In genomic region chr11:95040491-95041138, GRCm38 (mm10) we compare ENCODE assay signal across 8 mouse cellular contexts. TPM values are rescaled to one million over a fixed set of nuclear protein-coding genes. Genes with fewer than 3 reads are reported as not detected.
A peak's percentile ranks its signal among the peaks of the same experiment; 100 is the strongest.
DNase-seq lines count a peak whose midpoint lies in the region; ATAC-seq and TF ChIP-seq lines count a peak whose summit lies in the region.

No protein-coding gene starts in this region.

- H3K79me2 ChIP-seq in heart, adult 2 months (replicated peaks; ENCODE audit: control insufficient read depth, insufficient read depth, low read length), result peaks cover 1% of the 10 kb centered on the region; the same call in 1 of the 2 replicates

- WGBS in embryonic facial prominence, embryonic 11.5 days, result 3% methylated on average over 20 of the region's 20 CpGs
- 2% methylated on average over 20 of the region's 20 CpGs for WGBS in heart, adult 2 months
- WGBS in liver, embryonic 13.5 days (ENCODE audit: insufficient replicate concordance), result 2% methylated on average over 20 of the region's 20 CpGs

- no peaks in the 10 kb centered on the region; the same call in 1 of the 2 replicates for H3K4me1 ChIP-seq in embryonic facial prominence, embryonic 11.5 days (ENCODE audit: control insufficient read depth, insufficient read depth, low read length)
- H3K4me1 ChIP-seq in heart, adult 2 months (ENCODE audit: control insufficient read depth, insufficient read depth, low read length), result no peaks in the 10 kb centered on the region; the same call in 1 of the 2 replicates
- H3K4me1 ChIP-seq in liver, embryonic 13.5 days (replicated peaks), result peaks cover 42% of the 10 kb centered on the region
- H3K4me1 ChIP-seq in testis, adult 2 months (ENCODE audit: control insufficient read depth, insufficient read depth, low read length), result peaks cover 16% of the 10 kb centered on the region

- intact Hi-C loops in heart, adult 2 months (cut with DNase I), result loop anchor here (2.0 to 10.0 kb wide), 4 partner anchors 34 to 484 kb away; partner anchors contain the start of gene Col1a1

- no peak; the same call in 1 of the 2 replicates for ATAC-seq in embryonic facial prominence, embryonic 11.5 days (replicated peaks; ENCODE audit: insufficient number of reproducible peaks, low FRiP score, low TSS enrichment, low read depth)
- ATAC-seq in liver, embryonic 13.5 days (ENCODE audit: low read depth), result peak; percentile 18; the same call in 1 of the 2 replicates

- no peak overlapping the region for H3K27ac ChIP-seq in embryonic facial prominence, embryonic 11.5 days (replicated peaks; ENCODE audit: low read depth, low read length)
- peak overlapping the region; percentile 98 for H3K27ac ChIP-seq in heart, adult 2 months
- peak overlapping the region; percentile 66 for H3K27ac ChIP-seq in liver, embryonic 13.5 days
- H3K27ac ChIP-seq in testis, adult 2 months (ENCODE audit: control insufficient read depth, insufficient read depth, low read depth, low read length), result peak overlapping the region; percentile 62

- H3K27me3 ChIP-seq in embryonic facial prominence, embryonic 11.5 days (ENCODE audit: control insufficient read depth, insufficient read depth, low read length), result no peaks in the 10 kb centered on the region
- no peaks in the 10 kb centered on the region for H3K27me3 ChIP-seq in heart, adult 2 months (ENCODE audit: control insufficient read depth, insufficient read depth, low read length)
- peaks cover 11% of the 10 kb centered on the region for H3K27me3 ChIP-seq in liver, embryonic 13.5 days
- H3K27me3 ChIP-seq in testis, adult 2 months (ENCODE audit: control insufficient read depth, insufficient read depth, low read length), result no peaks in the 10 kb centered on the region

- H3K4me2 ChIP-seq in embryonic facial prominence, embryonic 11.5 days (ENCODE audit: low read depth, low read length), result peak overlapping the region; percentile 82
- H3K4me2 ChIP-seq in liver, embryonic 13.5 days, result peak overlapping the region; percentile 97

- no peak for TF ChIP-seq CTCF in heart, adult 2 months (IDR thresholded peaks at IDR 0.05)
- TF ChIP-seq CTCF in testis, adult 2 months (IDR thresholded peaks at IDR 0.05; ENCODE audit: control insufficient read depth, insufficient read depth, insufficient replicate concordance, low read depth, low read length), result no peak

- peak; percentile 45 to 53 for DNase-seq in left cerebral cortex, adult 18-20 months (ENCODE audit: low spot score in 2 of 2)
- no peak for DNase-seq in left cerebral cortex, adult 11 months (ENCODE audit: low spot score)
- peak; percentile 43 for DNase-seq in embryonic facial prominence, embryonic 11.5 days (ENCODE audit: low spot score)
- DNase-seq in heart, adult 2 months, result peak; percentile 75 to 87
- DNase-seq in kidney, adult 18-20 months, result peak; percentile 91
- peak; percentile 54 for DNase-seq in liver, embryonic 13.5 days
- peak; percentile 37 for DNase-seq in naive thymus-derived CD4-positive, alpha-beta T cell, adult 2 months (ENCODE audit: low read depth)

- H3K9ac ChIP-seq in embryonic facial prominence, embryonic 11.5 days (replicated peaks; ENCODE audit: low read length), result peak overlapping the region; percentile 44
- peak overlapping the region; percentile 88 for H3K9ac ChIP-seq in heart, adult 2 months (ENCODE audit: low read depth, low read length)
- H3K9ac ChIP-seq in liver, embryonic 13.5 days, result peak overlapping the region; percentile 83

- TF ChIP-seq POLR2A in heart, adult 2 months (IDR thresholded peaks at IDR 0.05; ENCODE audit: insufficient read depth, low read depth, low read length), result peak; percentile 73
- TF ChIP-seq POLR2A in testis, adult 2 months (IDR thresholded peaks at IDR 0.05; ENCODE audit: control insufficient read depth, low read depth, low read length), result no peak

- TF ChIP-seq EP300 in heart, adult 2 months (IDR thresholded peaks at IDR 0.05; ENCODE audit: insufficient read depth, low read depth, low read length), result peak; percentile 87

- H3K4me3 ChIP-seq in embryonic facial prominence, embryonic 11.5 days (ENCODE audit: low read depth, low read length), result peak overlapping the region; percentile 63
- peak overlapping the region; percentile 83 for H3K4me3 ChIP-seq in heart, adult 2 months
- H3K4me3 ChIP-seq in liver, embryonic 13.5 days (replicated peaks), result peak overlapping the region; percentile 71
- H3K4me3 ChIP-seq in testis, adult 2 months (ENCODE audit: control insufficient read depth, low read depth, low read length), result peak overlapping the region; percentile 94

- H3K36me3 ChIP-seq in embryonic facial prominence, embryonic 11.5 days (replicated peaks; ENCODE audit: control insufficient read depth, insufficient read depth, low read depth, low read length), result no peaks in the 10 kb centered on the region
- no peaks in the 10 kb centered on the region for H3K36me3 ChIP-seq in heart, adult 2 months (ENCODE audit: control insufficient read depth, insufficient read depth, low read length)
- no peaks in the 10 kb centered on the region for H3K36me3 ChIP-seq in liver, embryonic 13.5 days
- no peaks in the 10 kb centered on the region for H3K36me3 ChIP-seq in testis, adult 2 months (ENCODE audit: control insufficient read depth, insufficient read depth, low read length)

- H3K9me3 ChIP-seq in embryonic facial prominence, embryonic 11.5 days (replicated peaks; ENCODE audit: control insufficient read depth, low read length), result no peaks in the 10 kb centered on the region
- no peaks in the 10 kb centered on the region for H3K9me3 ChIP-seq in liver, embryonic 13.5 days (replicated peaks)

RNA-seq across cellular contexts. Expression of gene Pdk2, which starts 0.5 kb away (rescaled TPM):
- 100 to 1,000 TPM; 116 to 128 TPM for total RNA-seq in left cerebral cortex, adult 18-20 months (2021)
- polyA plus RNA-seq in embryonic facial prominence, embryonic 11.5 days (2014; fragmentation: Nextera tagmentation; extraction: Ambion mirVana), result 15.5 and 17.0 TPM in 2 replicates
- total RNA-seq in heart, adult 2 months (2021), result 100 to 1,000 TPM; 393 to 479 TPM
- 518 and 592 TPM in 2 replicates for polyA plus RNA-seq in heart, adult 2 months (2012; rRNA removed)
- 5.8 and 8.6 TPM in 2 replicates for polyA plus RNA-seq in liver, embryonic 13.5 days (2015; fragmentation: Nextera tagmentation; extraction: Ambion mirVana)
- 220 and 229 TPM in 2 replicates for polyA plus RNA-seq in testis, adult 2 months (2012; rRNA removed)

RNA-seq across cellular contexts. Expression of gene Samd14, which starts 30.9 kb away (rescaled TPM):
- 10 to 100 TPM; 25.8 to 33.7 TPM for total RNA-seq in left cerebral cortex, adult 18-20 months (2021)
- 31.1 and 33.9 TPM in 2 replicates for polyA plus RNA-seq in embryonic facial prominence, embryonic 11.5 days (2014; fragmentation: Nextera tagmentation; extraction: Ambion mirVana)
- 1 to 10 TPM; 1.2 to 1.7 TPM for total RNA-seq in heart, adult 2 months (2021)
- polyA plus RNA-seq in heart, adult 2 months (2012; rRNA removed), result 0.82 and 1.9 TPM in 2 replicates
- 35.4 and 36.3 TPM in 2 replicates for polyA plus RNA-seq in liver, embryonic 13.5 days (2015; fragmentation: Nextera tagmentation; extraction: Ambion mirVana)
- polyA plus RNA-seq in testis, adult 2 months (2012; rRNA removed), result 0.67 and 0.75 TPM in 2 replicates

RNA-seq across cellular contexts. Expression of gene Itga3, which starts 36.0 kb away (rescaled TPM):
- total RNA-seq in left cerebral cortex, adult 18-20 months (2021), result 10 to 100 TPM; 17.2 to 19.3 TPM
- polyA plus RNA-seq in embryonic facial prominence, embryonic 11.5 days (2014; fragmentation: Nextera tagmentation; extraction: Ambion mirVana), result 5.1 and 6.6 TPM in 2 replicates
- total RNA-seq in heart, adult 2 months (2021), result 10 to 100 TPM; 10.4 to 10.6 TPM
- polyA plus RNA-seq in heart, adult 2 months (2012; rRNA removed), result 11.4 and 13.8 TPM in 2 replicates
- polyA plus RNA-seq in liver, embryonic 13.5 days (2015; fragmentation: Nextera tagmentation; extraction: Ambion mirVana), result 1.8 and 1.9 TPM in 2 replicates
- polyA plus RNA-seq in testis, adult 2 months (2012; rRNA removed), result 1.5 and 2.2 TPM in 2 replicates

RNA-seq across cellular contexts. Expression of gene Ppp1r9b, which starts 49.8 kb away (rescaled TPM):
- total RNA-seq in left cerebral cortex, adult 18-20 months (2021), result 100 to 1,000 TPM; 737 to 747 TPM
- 9.9 and 10.5 TPM in 2 replicates for polyA plus RNA-seq in embryonic facial prominence, embryonic 11.5 days (2014; fragmentation: Nextera tagmentation; extraction: Ambion mirVana)
- 10 to 100 TPM; 49.3 to 52.0 TPM for total RNA-seq in heart, adult 2 months (2021)
- 22.3 and 23.8 TPM in 2 replicates for polyA plus RNA-seq in heart, adult 2 months (2012; rRNA removed)
- polyA plus RNA-seq in liver, embryonic 13.5 days (2015; fragmentation: Nextera tagmentation; extraction: Ambion mirVana), result 10.0 and 10.6 TPM in 2 replicates
- polyA plus RNA-seq in testis, adult 2 months (2012; rRNA removed), result 14.6 and 15.0 TPM in 2 replicates

Comparison
In these comparisons a context has a peak if more than half of its experiments do, and no peak if none do; other contexts are left out.
1. RNA of gene Pdk2, which starts 0.5 kb away (polyA plus RNA-seq): 518 to 592 TPM in heart, adult 2 months and 220 to 229 TPM in testis, adult 2 months; 15.5 to 17.0 TPM in embryonic facial prominence, embryonic 11.5 days and 5.8 to 8.6 TPM in liver, embryonic 13.5 days; every median in the first group is over 10 times any median in the second.
2. RNA of gene Samd14, which starts 30.9 kb away (polyA plus RNA-seq): 35.4 to 36.3 TPM in liver, embryonic 13.5 days and 31.1 to 33.9 TPM in embryonic facial prominence, embryonic 11.5 days; 0.82 to 1.9 TPM in heart, adult 2 months and 0.67 to 0.75 TPM in testis, adult 2 months; every median in the first group is over 10 times any median in the second.
3. Peak in every context shown above with its lines, with median percentiles within 50 percentile points of each other: H3K4me3 ChIP-seq and H3K9ac ChIP-seq.